Mouse (Mus musculus): ENCODE results near the gene Tle2.

Gene Tle2

DNA sequence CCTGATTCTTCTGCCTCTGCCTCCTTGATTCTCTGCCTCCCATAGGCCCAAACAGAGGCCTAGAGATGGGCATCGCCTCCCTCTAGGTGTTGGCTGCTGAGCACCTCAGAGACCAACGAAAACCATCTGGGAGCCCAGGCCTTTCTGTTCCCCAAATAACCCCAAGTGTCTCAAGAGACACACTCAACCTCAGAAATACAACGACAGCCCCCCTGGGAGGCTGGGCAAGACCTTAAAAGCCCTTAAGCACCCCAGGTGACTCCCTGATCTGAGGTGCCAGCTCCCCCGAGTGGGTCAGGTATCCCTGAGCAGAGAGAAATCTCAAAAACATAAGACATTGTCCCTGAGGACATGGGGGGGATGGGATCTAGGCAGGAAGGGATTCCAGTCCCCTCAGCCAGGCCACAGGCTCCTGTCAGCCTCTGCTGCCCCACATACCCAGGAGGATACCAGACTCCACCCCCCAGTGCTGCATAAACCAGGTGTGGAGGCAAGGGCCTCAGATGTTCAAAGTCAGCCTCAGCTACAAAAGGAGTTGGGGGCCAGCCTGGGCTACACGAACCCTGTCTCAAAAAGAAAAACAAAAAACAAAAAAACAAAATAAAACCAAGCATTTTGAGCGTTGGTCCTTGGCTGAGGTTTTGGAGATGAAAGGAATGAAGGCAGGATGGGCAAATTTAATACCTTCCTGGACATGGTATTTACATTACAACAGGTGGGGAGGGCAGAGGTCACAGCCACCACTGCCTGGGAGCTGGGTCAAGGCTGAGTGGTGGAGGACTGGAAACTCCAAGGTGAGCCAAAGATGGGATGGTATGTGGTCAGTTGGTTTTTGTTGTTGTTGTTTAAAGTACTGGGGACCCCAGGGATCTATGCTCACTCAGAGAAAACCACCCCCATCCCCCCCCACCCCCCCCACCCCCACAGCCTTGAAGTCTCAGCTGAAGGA lies 20.3 kb upstream of the Tle2 start:
- no peak for DNase-seq (ENCODE audit: low read depth, low spot score)

DNA sequence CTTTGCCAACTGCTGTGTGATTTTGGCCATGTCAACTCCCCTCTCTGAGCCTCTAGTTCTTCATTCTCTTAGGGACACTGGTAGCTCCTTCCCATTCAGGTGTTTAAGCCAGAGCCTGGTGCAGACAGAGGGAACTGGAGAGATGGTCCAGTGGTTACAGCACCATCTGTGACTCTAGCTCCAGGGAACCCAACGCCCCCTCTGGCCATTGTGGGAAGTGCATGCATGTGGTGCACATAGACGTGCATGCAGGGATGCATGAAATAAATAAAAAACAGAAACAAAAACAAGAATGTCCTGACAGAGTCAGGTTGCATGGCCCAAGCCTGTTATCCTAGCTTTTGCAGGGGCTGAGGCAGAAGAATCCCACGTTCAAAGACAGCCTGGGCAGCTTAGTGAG lies 18.1 kb upstream of the Tle2 start:
- DNase-seq (ENCODE audit: low read depth, low spot score), result no peak

DNA sequence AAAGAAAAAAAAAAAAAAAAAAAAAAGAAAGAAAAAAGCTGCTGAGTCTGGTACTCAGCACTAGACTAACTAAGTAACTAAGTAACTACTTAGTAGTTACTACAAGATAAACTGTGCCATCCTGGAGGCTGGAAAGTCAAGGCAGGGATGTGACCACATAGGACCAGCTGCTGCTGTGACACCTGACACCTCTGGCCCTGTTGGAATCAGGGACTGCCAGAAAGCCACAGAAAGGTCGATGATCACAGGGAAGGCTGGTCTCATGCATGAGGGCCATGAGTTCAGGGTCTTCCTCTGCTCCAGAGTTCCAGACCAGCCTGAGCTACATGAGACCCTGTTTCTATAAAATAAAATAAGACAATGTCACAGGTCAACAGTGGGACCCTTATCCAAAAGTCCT lies 16.9 kb upstream of the Tle2 start:
- no peak for DNase-seq (ENCODE audit: low read depth, low spot score)

DNA sequence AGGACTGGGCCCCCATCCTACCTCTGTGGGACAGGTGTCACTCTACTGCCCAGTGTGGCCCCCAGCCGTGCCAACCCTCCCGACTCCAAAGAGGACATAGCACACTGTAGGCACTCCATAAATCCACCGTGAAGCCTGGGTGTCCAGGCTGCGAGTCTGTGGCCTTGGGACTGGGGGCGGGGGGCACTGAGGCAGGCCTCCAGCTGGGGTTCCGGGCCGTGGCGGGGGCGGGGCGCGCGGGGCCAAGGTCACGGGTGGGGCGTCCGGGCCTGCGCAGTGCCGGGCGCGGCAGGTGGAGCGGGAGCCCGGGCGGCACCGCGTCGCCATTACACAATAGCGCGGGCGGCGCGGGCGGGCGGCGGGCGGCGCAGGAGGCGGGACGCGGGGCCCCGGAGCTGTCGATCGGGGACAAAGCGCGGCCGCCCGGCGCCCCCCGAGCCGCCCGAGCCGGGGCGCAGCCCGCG lies 15.2 kb upstream of the Tle2 start, which contains the start of gene Aes:
Gene Aes (plus strand): TSS at position 326 of the 464 bp plus-strand sequence.
- no peak for DNase-seq (ENCODE audit: low read depth, low spot score)

DNA sequence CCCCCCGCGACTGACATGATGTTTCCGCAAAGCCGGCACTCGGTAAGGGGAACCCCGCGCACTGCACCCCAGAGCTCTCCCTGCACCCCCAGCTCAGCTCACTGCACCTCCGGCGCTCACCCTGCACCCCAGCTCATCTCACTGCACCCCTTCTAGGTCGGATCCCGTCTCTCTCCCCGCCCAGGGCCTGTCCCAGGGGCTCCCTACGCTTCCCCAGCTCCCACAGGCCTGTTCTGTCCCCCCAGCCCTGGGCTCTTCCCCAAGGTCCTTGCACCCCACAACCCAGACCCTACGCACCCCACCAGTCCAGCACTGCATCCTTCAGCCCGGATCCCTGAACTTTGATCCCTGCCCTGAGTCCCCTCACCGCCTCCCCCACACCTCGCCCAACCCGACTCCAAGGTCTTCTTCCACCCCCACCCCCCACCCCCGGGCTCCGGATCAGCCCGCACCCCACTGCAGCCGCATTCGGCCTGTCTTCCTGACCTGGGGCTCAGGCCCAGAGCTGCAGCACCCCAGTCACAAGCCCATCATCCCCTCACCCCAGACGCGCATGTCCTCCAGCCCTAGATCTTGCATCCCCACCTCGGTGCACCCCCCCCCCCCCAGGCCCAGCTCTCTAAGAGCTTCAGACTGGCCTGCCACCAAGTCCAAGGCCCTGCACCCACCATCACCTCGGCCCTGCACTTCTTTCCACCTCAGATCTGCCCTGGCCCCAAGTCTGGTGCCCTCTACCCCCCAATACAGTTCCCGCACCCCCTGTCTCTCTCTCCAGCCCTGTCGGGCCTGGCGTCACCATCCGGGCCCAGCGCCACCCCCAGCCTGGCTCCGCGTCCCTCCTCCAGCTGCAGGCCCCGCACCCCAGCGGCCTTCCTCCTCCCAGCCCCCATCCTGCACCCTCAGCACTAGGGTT lies 14.5 kb upstream of the Tle2 start:
- no peak for DNase-seq (ENCODE audit: low read depth, low spot score)

DNA sequence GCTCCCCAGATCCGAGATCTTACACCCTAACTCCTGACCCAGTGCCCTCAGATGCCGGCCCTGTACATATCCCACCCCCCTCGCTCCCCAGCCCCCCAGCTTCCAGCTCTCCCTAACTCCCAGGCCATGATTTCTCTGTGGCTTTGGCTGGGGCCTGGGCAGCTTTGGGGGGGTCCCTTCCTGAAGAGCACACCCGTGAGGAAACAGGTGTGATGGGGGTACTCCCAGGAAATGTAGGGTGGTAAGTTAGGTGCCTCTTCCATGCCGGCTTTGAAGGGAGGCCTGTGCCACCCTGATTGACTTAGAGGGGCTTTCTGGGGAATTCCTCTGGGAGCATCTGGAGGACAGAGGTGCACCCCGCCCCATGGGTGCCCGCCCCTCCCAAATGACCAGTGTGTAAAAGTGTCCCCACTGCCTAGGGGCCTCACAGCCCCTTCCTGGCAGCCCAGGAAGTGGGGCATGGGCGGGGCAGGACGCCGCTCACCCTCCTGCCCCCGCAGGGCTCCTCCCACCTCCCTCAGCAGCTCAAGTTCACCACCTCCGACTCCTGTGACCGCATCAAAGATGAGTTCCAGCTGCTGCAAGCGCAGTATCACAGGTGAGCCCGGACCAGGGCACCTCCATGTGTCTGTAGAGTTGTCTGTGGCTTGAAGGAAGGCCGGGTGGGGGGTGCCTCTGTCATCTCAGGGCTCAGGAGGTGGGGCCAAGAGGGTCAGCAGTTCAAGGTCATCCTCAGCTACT lies 13.5 kb upstream of the Tle2 start:
- DNase-seq (ENCODE audit: low read depth, low spot score), result no peak

DNA sequence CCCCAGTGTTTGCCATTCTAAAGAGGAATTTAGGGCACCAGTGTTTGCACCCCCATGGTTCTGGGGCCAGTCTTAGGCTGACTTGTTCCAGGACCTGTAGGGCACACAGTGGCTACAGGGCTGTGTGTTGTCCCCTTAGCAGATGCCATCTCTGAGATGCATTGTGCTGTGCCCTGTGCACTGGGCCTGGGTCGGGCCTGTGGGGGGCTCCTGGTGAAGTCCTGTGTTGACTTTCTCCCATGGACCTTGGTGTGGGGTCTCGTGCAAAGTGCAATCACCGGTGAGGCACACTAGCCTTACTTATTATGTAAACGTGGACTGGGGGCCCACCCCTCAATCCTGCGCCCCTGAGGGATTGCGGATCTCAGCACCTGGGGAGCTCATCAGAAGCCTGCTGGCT lies 11.9 kb upstream of the Tle2 start:
- no peak for DNase-seq (ENCODE audit: low read depth, low spot score)

DNA sequence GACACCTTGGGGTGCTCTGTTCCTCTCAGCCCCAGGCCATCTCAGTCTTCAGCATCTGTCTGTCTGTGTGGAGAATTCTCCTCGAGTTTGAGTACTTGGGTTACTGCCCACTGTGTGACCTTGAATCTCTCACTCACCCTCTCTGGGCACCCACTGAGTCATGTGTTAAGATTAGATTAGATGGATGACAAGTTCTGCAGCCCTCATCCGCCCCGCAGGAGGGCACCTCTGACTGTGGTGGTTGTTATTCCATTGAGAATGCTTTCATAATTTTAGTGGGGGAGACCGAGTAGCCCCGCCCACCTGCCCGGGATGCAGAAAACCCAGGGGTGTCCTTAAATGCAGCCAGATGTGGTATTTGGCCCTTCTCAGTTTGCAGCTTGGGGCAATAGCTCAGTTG lies 10.9 kb upstream of the Tle2 start:
- no peak for DNase-seq (ENCODE audit: low read depth, low spot score)

DNA sequence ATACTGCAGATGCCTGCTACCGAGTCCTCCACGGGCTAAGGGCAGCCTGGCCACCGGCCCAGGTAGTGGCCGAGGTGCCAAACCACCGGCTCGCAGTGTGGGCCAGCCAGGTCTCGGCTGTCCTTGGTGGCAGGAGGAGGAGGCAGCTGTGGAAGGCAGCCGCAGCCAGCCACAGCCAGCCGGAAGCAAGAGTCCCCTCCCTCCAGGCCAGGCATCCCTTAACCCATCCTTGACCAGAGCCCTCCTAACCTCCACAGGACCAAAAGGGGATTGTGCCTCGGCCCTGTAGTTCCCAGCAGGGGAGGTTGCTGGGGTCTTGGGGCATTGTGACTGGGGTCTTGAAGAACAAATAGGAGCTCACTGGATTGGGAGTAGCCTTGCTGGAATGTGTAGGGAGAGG lies 10.1 kb upstream of the Tle2 start:
- DNase-seq (ENCODE audit: low read depth, low spot score), result no peak

DNA sequence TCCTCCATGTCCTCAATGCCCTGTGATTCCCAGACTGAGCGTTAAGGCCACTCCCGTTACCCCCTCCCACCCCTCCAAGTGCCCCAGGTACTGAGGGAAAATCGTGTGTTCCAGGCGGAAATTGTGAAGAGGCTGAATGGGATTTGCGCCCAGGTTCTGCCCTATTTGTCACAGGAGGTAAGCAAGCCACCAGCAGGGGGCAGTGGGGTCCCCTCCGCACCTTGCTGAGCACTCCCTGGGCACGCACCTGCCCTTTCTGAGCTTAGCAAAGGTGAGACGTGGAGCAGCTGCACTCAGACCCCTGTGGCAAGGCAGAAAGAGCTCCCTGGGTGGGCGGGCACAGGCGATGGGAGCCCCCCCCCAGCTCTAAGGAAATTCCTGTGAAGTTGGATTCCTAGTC lies 9.6 kb upstream of the Tle2 start:
- DNase-seq (ENCODE audit: low read depth, low spot score), result no peak

DNA sequence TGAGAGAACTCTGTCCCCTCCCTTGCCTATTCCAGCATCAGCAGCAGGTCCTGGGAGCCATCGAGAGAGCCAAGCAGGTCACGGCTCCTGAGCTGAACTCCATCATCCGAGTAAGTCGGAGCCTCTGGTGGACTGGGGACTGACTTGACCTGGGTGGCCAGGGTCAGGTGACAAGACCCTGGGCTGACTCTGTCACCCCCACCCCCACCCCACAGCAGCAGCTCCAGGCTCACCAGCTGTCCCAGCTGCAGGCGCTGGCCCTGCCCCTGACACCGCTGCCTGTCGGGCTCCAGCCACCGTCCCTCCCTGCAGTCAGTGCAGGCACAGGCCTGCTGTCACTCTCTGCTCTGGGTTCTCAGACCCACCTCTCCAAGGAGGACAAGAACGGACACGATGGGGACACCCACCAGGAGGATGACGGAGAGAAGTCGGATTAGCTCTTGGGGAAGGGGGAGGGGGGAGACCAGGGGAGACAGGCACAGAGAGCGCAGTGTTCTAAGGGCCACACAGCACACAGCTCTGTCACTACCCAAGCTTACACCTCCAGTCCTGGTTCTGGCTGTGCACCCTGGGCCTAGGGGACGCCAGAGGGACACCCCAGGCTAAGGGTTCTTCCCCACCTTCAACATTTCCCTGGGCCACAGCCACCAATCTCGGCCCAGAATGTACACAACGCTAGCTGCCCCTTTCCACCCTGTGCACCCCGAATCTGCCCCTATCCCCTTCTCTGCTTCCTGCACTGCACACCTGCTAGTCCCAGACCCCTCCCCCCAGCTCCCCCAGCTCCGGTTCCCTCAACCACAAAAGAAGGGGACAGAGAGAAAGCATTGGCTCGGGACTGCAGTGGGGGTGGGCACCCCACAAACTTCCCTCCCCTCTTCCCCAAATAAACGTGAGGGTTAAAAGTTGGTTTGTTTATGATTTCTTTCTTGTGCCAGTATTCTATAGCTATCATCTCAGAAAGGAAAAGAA lies 8.8 kb upstream of the Tle2 start:
- no peak for DNase-seq (ENCODE audit: low read depth, low spot score)

DNA sequence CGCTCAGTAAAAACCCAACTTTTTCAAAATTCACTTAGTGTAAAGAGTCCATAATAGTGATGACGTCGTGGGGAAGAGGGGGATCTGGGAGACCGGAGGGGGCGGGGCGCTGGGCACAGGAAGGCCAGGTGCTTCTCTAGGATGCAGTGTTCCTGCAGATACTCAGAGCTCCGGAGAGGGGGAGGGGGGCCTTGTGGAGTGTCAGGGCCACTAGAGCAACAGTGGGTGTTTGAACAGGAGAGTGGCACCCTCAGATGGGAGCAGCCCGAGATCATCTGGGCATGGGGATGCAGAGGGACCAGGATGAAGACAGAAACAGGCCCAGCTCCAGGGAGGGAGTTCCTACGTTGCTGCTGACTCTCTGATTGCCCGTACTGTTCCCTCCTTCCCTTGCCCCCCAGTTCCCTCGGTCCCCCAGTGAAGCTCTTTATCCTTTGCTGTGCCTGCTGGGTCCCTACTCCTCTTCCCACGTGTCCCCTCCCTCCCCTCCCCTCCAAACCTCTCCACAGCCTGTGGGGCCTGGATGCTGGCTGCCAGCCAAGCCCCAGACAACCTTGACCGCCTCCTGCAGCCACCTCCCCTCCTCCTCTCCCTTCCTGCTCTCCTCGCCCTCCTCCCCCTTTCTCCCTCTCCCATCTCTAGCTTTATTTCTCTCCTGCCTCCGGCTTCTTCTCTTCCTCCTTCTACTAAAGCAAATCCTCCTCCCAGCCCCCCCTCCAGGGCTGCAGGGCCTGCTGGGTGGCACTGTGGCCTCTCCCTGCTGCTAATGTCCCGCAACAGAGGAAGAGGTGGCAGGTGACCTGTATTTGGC lies 5.8 kb upstream of the Tle2 start:
- DNase-seq (ENCODE audit: low read depth, low spot score), result no peak

DNA sequence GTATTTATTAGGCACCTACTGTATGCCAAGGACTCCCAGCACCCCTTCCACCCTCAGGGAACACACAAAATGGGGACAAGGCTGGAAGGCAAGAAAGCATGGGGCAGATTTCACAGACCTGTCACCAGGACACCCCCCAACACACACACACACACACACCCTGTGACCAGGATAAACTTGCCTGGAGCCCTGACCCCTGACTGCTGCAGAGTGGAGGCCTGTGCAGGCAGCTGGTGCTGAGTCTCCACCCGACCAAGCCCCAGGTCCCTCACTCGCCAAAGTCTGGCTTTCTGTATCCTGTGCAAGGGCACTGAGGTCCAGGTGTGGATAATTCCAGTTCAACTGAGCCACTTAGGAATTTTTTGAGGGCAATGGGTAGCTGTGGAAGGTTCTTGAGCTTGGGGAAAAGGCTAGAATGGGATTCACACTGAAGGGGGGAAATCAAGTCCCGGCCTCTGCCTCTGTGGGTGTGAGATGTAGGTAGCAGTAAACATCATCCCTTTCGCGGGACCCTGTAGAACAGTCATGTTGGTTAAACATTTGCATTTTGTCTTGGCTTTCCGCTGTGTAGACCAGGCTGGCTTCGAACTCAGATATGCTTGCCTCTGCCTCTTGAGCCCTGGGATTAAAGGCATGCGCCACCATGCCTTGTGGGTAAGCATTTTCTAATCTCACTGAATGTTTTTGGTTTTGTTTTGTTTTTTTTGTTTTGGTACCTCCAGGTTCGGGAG lies 4.7 kb upstream of the Tle2 start:
- no peak for DNase-seq (ENCODE audit: low read depth, low spot score)

DNA sequence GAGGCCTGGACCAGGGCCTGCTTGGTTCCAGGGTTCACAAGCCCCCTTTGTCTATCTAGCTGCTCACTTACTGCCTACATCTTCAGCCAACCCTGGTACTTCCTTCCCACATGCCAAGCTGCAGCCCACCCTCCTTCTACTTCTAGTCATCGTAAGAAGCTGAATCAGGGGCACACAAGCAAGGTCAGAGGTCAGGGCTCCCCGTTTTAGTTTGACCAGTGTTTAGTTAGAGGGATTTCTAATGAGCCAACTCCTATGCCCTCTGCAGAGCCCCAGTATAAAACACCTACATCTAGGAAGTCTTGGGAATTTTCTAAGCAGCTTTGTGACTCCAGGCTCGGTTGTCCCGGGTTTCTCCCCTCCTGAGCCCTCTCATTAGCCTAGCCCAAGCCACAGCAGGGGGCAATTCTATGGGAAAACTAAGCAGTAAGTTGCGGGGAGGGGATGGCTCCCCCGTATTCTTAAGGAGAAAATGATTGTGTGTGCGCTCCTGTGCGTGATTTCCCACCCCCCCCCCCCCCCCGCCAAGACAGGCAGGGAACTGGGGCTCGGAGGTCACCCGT lies 4.0 kb upstream of the Tle2 start:
- DNase-seq (ENCODE audit: low read depth, low spot score), result no peak

DNA sequence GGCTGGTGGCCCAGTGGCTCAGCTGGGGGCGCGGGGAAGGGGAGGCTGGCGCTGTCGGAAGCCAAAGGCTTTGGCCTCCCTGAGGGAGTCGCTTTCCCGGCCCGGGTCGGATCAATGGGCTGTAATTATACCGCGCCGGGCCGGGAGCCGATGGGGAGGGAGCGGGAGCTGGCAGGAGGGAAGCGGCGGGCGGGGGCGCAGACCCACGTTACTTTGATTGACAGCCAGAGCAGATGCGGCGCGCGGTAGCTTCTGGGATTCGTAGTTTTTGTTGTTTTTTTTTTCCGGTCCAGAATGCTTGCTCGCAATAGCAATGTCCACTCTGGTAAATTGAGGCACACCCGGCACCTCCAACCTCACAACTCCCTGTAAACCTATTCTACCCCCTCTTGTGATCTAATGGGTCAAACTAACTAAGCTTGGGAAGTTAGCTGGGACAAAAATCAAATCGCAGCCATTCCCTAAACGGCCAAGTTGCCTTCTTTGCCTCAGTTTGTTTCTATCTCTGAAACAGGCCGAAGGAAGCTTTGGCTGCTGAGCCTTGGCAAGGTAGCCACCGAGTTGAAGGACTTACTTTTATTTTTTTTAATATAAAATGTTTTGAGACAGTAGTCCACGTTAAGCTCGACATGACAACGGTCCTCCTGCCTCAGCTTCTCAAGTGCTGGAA lies 3.4 kb upstream of the Tle2 start:
- DNase-seq (ENCODE audit: low read depth, low spot score), result peak; percentile 78

DNA sequence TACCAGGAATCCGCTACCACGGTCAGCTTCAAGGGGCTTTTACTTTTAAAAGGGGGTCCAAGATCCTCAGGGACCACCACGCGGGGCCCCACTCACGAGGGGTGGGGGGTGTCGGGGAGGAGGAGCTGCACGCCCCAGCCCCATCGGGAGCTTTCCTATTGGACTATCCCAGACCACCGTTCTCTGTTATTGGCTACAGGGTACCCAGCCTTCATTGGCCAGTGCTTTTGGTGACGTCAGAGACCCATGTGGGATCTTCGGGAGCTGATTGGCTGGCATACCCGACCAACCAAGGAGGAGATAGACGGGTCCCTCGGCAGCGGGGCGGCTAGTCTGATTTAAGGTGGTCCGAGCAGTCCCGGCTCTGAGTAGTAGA lies 2.9 kb upstream of the Tle2 start:
- peak; percentile 99 for DNase-seq (ENCODE audit: low read depth, low spot score)

DNA sequence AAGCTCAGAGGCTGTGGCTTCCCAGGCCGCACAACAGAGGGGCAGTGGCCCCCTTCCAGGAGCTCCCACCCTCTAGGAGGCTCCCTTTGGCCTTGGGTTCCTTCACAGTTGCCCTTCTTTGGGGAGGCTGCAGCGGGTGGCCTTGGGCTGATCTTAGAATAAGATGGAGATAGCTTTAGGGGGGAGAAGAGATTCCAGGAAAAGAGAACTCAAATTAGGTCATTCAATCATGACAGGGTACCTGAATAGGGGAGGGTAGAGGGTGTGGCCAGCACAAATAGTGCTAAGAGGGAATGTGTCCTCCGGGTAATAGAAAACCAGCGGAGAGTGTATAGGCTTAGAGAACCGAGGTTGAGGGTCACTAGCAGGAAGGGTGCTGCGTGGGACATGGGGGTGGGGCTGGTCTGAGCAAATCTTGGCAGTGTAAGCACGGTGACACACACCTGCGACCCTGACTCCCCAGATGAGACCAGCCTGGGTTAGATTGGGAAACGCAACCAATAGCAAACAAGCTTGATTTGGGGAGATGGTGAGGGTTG lies 2.2 kb upstream of the Tle2 start:
- no peak for DNase-seq (ENCODE audit: low read depth, low spot score)

DNA sequence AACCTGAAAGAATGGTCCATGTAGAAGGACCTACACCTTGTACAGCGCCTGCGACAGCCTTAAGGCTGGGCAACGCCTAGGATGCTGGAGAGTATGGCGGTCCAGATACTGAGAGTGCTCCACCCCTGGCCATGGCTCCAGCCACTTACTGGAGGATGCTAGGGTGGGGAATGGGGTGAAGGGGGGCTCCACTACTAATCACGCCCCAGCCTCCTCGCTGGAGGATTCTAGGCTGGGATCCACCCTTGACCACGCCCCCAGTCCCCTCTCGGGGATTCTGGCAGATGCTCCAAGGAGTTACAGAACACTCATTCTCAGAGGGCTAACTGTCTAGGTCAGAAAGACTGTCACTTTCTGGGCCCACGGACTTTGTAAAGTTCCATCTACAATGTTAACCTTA lies 1.4 kb upstream of the Tle2 start:
- DNase-seq (ENCODE audit: low read depth, low spot score), result no peak
